Mouse (Mus musculus) hindbrain, embryonic 12.5 days (tissue): ENCODE measurements around the gene Trim63. TPM values are rescaled to one million over a fixed set of nuclear protein-coding genes. Genes with fewer than 3 reads are reported as not detected.

Source experiments
- ATAC-seq: fragments of 200-750 bp; cut with Nextera tagmentation; 2 replicates; pipeline ENCODE4 v1.8.0; 2017; ENCODE audit warnings: moderate TSS enrichment; ENCODE audit not compliant: low FRiP score
- H3K27ac ChIP-seq: fragments of 300-500 bp; sonication (generic); 2 replicates; pipeline ENCODE4 v1.5.1; 2016; ENCODE audit warnings: mild to moderate bottlenecking
- H3K27me3 ChIP-seq: fragments of 300-500 bp; sonication (generic); 2 replicates; pipeline ENCODE4 v1.6.1; 2016; ENCODE audit warnings: mild to moderate bottlenecking
- H3K36me3 ChIP-seq: fragments of 300-500 bp; sonication (generic); 2 replicates; pipeline ENCODE4 v1.6.1; 2016; ENCODE audit warnings: mild to moderate bottlenecking
- H3K4me1 ChIP-seq: fragments of 300-500 bp; sonication (generic); 2 replicates; pipeline ENCODE4 v1.6.1; 2016
- H3K4me2 ChIP-seq: fragments of 300-500 bp; sonication (generic); replicated peaks from 2 replicates; pipeline ENCODE4 v1.6.1; 2016; ENCODE audit warnings: mild to moderate bottlenecking
- H3K4me3 ChIP-seq: fragments of 300-500 bp; sonication (generic); 2 replicates; pipeline ENCODE4 v1.5.1; 2016; ENCODE audit warnings: mild to moderate bottlenecking
- H3K9ac ChIP-seq: fragments of 300-500 bp; sonication (generic); 2 replicates; pipeline ENCODE4 v1.6.1; 2016; ENCODE audit warnings: mild to moderate bottlenecking, moderate library complexity
- H3K9me3 ChIP-seq: fragments of 300-500 bp; sonication (generic); replicated peaks from 2 replicates; pipeline ENCODE4 v1.6.1; 2016; ENCODE audit warnings: mild to moderate bottlenecking
- WGBS: fragments of 180-500 bp; shearing (Covaris S2); methylation state at CpG from one replicate; pipeline ENCODE4 v1.1.7; 2016; 5-methylcytosine and 5-hydroxymethylcytosine counted together
- polyA plus RNA-seq: library from polyadenylated mRNA; unstranded; fragments of >200 nt; fragmentation: Nextera tagmentation; extraction: Ambion mirVana; gene quantifications from 2 replicates; pipeline ENCODE4 v1.2.1, GENCODE M21; 2016

The Trim63 gene
- polyA plus RNA-seq, 1 experiment from 2014 or later: 0.54 TPM

GRCm38 (mm10) chr4:134349829-134350228 is 34.9 kb downstream of the Trim63 start:
- 89% methylated on average over 7 of the region's 7 CpGs for WGBS
- Histone ChIP-seq H3K9me3 (no peaks in the 10 kb centered on the region), H3K27ac (no peak overlapping the region), H3K4me2 (no peak overlapping the region), H3K4me3 (no peak overlapping the region), H3K9ac (no peak overlapping the region), H3K4me1 (peaks cover 15% of the 10 kb centered on the region), H3K27me3 (peaks cover 19% of the 10 kb centered on the region), H3K36me3 (no peaks in the 10 kb centered on the region)
- no peak for ATAC-seq

DNA sequence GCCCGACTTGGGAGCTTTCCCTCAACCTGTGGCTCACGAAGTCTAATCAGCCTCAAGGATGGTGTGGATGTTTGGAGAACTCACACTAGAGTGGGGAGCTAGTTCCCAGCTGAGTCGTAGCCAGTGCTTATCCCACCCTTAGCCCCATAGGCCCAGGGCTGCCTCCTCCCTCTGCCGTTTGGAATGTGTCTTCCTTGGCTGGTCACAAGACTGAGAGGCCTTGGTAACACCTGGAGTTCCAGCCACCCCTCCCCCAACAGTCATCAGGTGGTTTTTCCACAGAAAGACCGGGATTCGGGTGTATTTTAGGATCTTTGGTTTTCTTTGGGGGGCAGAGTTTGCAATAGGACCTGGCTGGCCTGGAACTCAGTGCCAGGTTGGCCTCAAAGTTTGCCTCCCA is 35.7 kb downstream of the Trim63 start:
- no peak overlapping the region for H3K4me3 ChIP-seq
- H3K27ac ChIP-seq: no peak overlapping the region
- peaks cover 15% of the 10 kb centered on the region for H3K4me1 ChIP-seq
- no peak for ATAC-seq
- H3K36me3 ChIP-seq: no peaks in the 10 kb centered on the region
- H3K27me3 ChIP-seq: peaks cover 11% of the 10 kb centered on the region
- H3K9me3 ChIP-seq: no peaks in the 10 kb centered on the region
- no peak overlapping the region for H3K9ac ChIP-seq
- WGBS: 94% methylated on average over 6 of the region's 6 CpGs
- H3K4me2 ChIP-seq: no peak overlapping the region

GRCm38 (mm10) chr4:134351329-134352260 is 36.7 kb downstream of the Trim63 start:
- no peak overlapping the region for H3K9ac ChIP-seq

DNA sequence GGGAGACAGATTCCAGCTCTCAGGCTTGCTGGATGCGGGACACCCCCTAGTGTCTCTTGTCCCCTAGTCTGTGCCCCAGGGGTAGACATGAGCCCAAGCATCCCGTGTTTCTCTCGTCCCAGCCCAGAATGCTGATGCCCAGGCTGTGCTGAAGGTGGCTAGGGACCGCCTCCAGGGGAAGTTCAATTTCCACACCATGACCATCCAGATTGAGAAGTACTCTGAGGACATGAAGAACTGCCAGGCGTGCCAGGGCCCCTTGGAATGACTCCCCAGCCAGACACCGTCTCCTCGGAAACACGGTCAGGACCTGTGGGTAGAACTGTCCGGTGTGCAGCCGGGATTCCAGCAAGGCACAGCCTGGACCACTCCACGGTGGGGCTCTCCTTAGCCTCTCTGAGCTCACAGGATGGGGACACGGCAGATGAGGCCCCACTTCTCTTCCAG is 37.4 kb downstream of the Trim63 start:
- Histone ChIP-seq H3K9ac (no peak overlapping the region), H3K4me1 (peaks cover 21% of the 10 kb centered on the region), H3K27me3 (peaks cover 8% of the 10 kb centered on the region; the same call in 1 of the 2 replicates), H3K27ac (no peak overlapping the region), H3K36me3 (no peaks in the 10 kb centered on the region), H3K4me3 (no peak overlapping the region), H3K9me3 (no peaks in the 10 kb centered on the region), H3K4me2 (no peak overlapping the region)
- ATAC-seq: no peak
- WGBS: 60% methylated on average over 12 of the region's 12 CpGs

More at GRCm38 (mm10) chr4:134351329-134352260, 36.7 kb downstream of the Trim63 start:
- Histone ChIP-seq H3K36me3 (no peaks in the 10 kb centered on the region), H3K27ac (no peak overlapping the region), H3K9me3 (no peaks in the 10 kb centered on the region), H3K27me3 (peaks cover 4% of the 10 kb centered on the region; the same call in 1 of the 2 replicates), H3K4me1 (peaks cover 17% of the 10 kb centered on the region), H3K4me3 (no peak overlapping the region), H3K4me2 (no peak overlapping the region)
- 38% methylated on average over 18 of the region's 18 CpGs for WGBS
- ATAC-seq: no peak

DNA sequence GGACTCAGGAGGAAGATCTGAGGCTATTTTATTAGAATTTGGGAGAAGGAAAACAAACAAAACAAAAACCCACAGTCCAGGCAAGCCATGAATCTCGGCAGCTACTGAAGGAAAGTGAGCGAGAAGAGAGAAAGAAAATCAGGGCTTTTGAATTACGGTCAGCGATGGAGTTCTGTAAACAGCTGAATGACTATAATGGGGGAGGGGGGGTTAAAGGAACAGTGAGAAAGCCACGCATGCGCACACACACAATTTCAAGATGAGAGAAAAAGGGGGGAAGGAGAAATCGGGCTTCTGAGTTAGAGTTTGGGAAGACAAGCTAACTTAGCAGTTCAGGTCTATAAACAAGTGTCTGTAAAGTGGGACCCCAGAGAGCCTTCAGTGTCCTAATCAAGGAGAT is 38.0 kb downstream of the Trim63 start:
- Histone ChIP-seq H3K36me3 (no peaks in the 10 kb centered on the region), H3K4me2 (no peak overlapping the region), H3K27me3 (peaks cover 12% of the 10 kb centered on the region; the same call in 1 of the 2 replicates), H3K27ac (no peak overlapping the region), H3K4me3 (no peak overlapping the region), H3K9me3 (no peaks in the 10 kb centered on the region), H3K9ac (no peak overlapping the region), H3K4me1 (peaks cover 24% of the 10 kb centered on the region)
- no peak for ATAC-seq
- 79% methylated on average over 7 of the region's 7 CpGs for WGBS

- H3K36me3 ChIP-seq: no peaks in the 10 kb centered on the region
- no peak overlapping the region for H3K4me3 ChIP-seq
- H3K4me2 ChIP-seq: no peak overlapping the region
- peaks cover 16% of the 10 kb centered on the region for H3K27me3 ChIP-seq
- WGBS: 70% methylated on average over 5 of the region's 5 CpGs
- ATAC-seq: no peak
- peaks cover 24% of the 10 kb centered on the region for H3K4me1 ChIP-seq
- H3K9me3 ChIP-seq: no peaks in the 10 kb centered on the region
- no peak overlapping the region for H3K27ac ChIP-seq
- no peak overlapping the region for H3K9ac ChIP-seq
Observed at GRCm38 (mm10) chr4:134353527-134354409, 38.8 kb downstream of the Trim63 start.

GRCm38 (mm10) chr4:134355841-134356452 is 41.0 kb downstream of the Trim63 start:
- H3K27ac ChIP-seq: no peak overlapping the region
- ATAC-seq: no peak
- no peaks in the 10 kb centered on the region for H3K36me3 ChIP-seq
- 51% methylated on average over 16 of the region's 16 CpGs for WGBS
- no peaks in the 10 kb centered on the region for H3K9me3 ChIP-seq
- no peak overlapping the region for H3K4me2 ChIP-seq
- peaks cover 24% of the 10 kb centered on the region for H3K4me1 ChIP-seq
- no peak overlapping the region for H3K4me3 ChIP-seq
- H3K9ac ChIP-seq: no peak overlapping the region
- H3K27me3 ChIP-seq: peaks cover 21% of the 10 kb centered on the region

DNA sequence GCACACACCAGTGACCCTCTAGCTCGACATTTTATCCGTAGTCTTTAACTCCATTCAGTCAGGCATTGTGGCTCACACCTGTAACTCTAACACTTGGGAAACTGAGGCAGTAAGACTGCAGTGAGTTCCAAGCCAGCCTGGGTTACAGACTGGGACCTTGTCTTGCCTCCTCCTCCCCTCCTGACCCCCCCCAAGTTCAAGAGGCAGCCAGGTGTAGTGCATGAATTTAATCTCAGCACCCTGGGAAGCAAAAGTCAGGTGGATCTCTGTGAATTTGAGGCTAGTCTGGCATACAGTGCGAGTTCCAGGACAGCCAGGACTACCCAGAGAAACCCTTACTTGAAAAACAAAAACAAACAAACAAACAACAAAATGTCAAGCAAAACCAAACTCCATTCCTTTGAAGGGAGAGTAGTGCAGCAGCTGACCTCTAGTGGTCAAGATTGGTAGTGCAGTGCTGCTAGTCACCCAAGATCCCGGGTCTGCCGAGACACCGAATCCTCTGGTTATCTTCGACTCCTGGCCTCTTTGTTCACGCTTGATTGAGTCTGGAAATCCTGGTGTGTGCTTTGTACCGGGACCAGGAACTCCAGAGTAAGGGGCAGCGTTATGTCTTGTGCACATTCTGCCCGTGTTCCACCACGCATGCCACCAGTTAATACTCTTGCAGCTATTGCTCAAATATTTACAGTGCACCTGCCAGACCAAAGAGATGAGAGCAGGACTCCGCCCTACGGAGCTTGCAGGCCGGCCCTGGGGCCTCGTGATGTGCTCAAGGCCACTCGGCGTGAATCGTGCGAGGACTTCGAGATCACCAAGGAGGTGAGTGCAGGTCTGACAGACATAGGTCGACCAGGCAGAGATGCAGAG is 41.9 kb downstream of the Trim63 start:
- no peak overlapping the region for H3K4me3 ChIP-seq
- H3K9ac ChIP-seq: no peak overlapping the region
- peaks cover 21% of the 10 kb centered on the region for H3K27me3 ChIP-seq
- H3K9me3 ChIP-seq: no peaks in the 10 kb centered on the region
- WGBS: 20% methylated on average over 22 of the region's 22 CpGs
- no peak overlapping the region for H3K27ac ChIP-seq
- H3K4me1 ChIP-seq: peaks cover 18% of the 10 kb centered on the region
- no peaks in the 10 kb centered on the region for H3K36me3 ChIP-seq
- H3K4me2 ChIP-seq: peak overlapping the region; percentile 40
- ATAC-seq: no peak

- Histone ChIP-seq H3K4me2 (peak overlapping the region; percentile 40), H3K9me3 (no peaks in the 10 kb centered on the region), H3K4me1 (peaks cover 12% of the 10 kb centered on the region), H3K27me3 (peaks cover 24% of the 10 kb centered on the region), H3K27ac (no peak overlapping the region), H3K36me3 (no peaks in the 10 kb centered on the region), H3K4me3 (no peak overlapping the region), H3K9ac (no peak overlapping the region)
- 42% methylated on average over 17 of the region's 17 CpGs for WGBS
- ATAC-seq: no peak
Observed at GRCm38 (mm10) chr4:134357461-134357771, 42.5 kb downstream of the Trim63 start.

DNA sequence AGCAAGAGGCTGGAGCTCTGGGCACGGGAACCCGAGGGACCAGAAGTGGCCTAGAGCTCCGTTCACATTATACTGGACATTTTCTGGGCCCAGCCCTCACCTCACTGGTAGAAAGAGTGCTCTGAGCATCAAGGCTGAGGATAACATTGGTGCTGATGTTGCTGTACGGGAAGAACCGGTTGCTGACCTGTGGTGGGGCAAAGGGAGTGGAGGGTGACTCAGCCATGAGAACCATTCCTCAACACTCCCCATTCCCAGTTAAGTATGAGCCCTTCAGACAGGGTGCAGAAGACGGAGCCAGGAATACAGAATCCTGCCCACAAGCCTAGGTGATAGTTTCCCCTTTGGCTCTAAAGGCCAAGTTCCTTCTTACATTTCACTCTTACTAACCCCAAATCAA is 44.7 kb downstream of the Trim63 start:
- Histone ChIP-seq H3K9ac (no peak overlapping the region), H3K9me3 (no peaks in the 10 kb centered on the region), H3K4me2 (no peak overlapping the region), H3K27ac (no peak overlapping the region), H3K36me3 (no peaks in the 10 kb centered on the region), H3K4me3 (no peak overlapping the region), H3K27me3 (peaks cover 44% of the 10 kb centered on the region), H3K4me1 (peaks cover 9% of the 10 kb centered on the region)
- WGBS: 87% methylated on average over 6 of the region's 6 CpGs
- no peak for ATAC-seq

DNA sequence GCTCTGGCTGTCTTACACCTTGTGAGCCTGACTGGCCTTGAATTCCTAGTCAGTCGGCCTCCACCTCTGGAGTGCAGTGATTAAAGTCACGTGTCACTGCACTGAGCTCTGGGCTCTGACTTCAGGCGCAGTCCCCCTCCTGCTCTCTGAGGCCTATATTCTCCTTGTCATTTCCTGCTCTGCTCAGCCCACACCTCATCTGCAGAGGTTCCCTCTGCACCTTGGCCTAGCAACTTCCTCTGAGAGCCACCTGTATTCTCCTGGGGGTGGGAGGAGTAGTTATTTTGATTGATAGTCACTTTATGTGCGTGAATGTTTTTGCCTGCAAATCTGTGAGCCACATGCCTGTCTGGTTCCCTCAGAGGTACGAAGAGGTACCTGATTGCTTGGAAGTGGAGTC is 46.3 kb downstream of the Trim63 start:
- Histone ChIP-seq H3K4me3 (no peak overlapping the region), H3K9me3 (no peaks in the 10 kb centered on the region), H3K27me3 (peaks cover 48% of the 10 kb centered on the region), H3K4me2 (no peak overlapping the region), H3K27ac (no peak overlapping the region), H3K36me3 (no peaks in the 10 kb centered on the region), H3K4me1 (peaks cover 7% of the 10 kb centered on the region), H3K9ac (no peak overlapping the region)
- no peak for ATAC-seq
- 54% methylated on average over 5 of the region's 5 CpGs for WGBS
